Mouse (Mus musculus) midbrain, postnatal 0 days (tissue): ENCODE data around the gene Gucy2d. TPM values are rescaled to one million over a fixed set of nuclear protein-coding genes. Genes with fewer than 3 reads are reported as not detected.

Source experiments
- ATAC-seq: fragments of 200-750 bp; cut with Nextera tagmentation; 2 replicates; pipeline ENCODE4 v1.8.0; 2017; ENCODE audit warnings: moderate number of reproducible peaks, mild to moderate bottlenecking, moderate TSS enrichment, moderate library complexity; ENCODE audit not compliant: low FRiP score
- DNase-seq: peaks from one replicate; pipeline ENCODE4 v3.0.0-alpha.2; 2015; ENCODE audit warnings: low spot score
- H3K27ac ChIP-seq: fragments of 300-500 bp; sonication (generic); 2 replicates; pipeline ENCODE4 v1.5.1; 2014; ENCODE audit warnings: low read depth, mild to moderate bottlenecking, low read length, mixed read lengths
- H3K27me3 ChIP-seq: fragments of 300-500 bp; sonication (generic); 2 replicates; pipeline ENCODE4 v1.6.1; 2014; ENCODE audit warnings: low read length, control low read depth, mixed read lengths; ENCODE audit not compliant: insufficient read depth
- H3K36me3 ChIP-seq: fragments of 300-500 bp; sonication (generic); 2 replicates; pipeline ENCODE4 v1.6.1; 2014; ENCODE audit warnings: low read length, control low read depth, mixed read lengths; ENCODE audit not compliant: insufficient read depth
- H3K4me1 ChIP-seq: fragments of 300-500 bp; sonication (generic); 2 replicates; pipeline ENCODE4 v1.6.1; 2014; ENCODE audit warnings: mild to moderate bottlenecking, control low read depth, antibody characterized with exemption, low read length, mixed read lengths; ENCODE audit not compliant: insufficient read depth
- H3K4me2 ChIP-seq: fragments of 300-500 bp; sonication (generic); 2 replicates; pipeline ENCODE4 v1.6.1; 2014; ENCODE audit warnings: low read depth, mild to moderate bottlenecking, low read length, mixed read lengths; ENCODE audit not compliant: poor library complexity, severe bottlenecking
- H3K4me3 ChIP-seq: fragments of 300-500 bp; sonication (generic); 2 replicates; pipeline ENCODE4 v1.5.1; 2014; ENCODE audit warnings: low read depth, mild to moderate bottlenecking, low read length, moderate library complexity
- H3K9ac ChIP-seq: fragments of 300-500 bp; sonication (generic); replicated peaks from 2 replicates; pipeline ENCODE4 v1.6.1; 2014; ENCODE audit warnings: mild to moderate bottlenecking, low read length, moderate library complexity, mixed read lengths; ENCODE audit not compliant: poor library complexity, severe bottlenecking
- H3K9me3 ChIP-seq: fragments of 300-500 bp; sonication (generic); 2 replicates; pipeline ENCODE4 v1.6.1; 2016; ENCODE audit warnings: low read length, control low read depth
- CTCF ChIP-seq: IDR thresholded peaks from 2 replicates; pipeline ENCODE4 v1.5.1; 2016; ENCODE audit warnings: antibody characterized with exemption, mild to moderate bottlenecking
- WGBS: fragments of 180-500 bp; shearing (Covaris S2); extraction: QIAGEN DNeasy Blood & Tissue Kit; methylation state at CpG from one replicate; pipeline ENCODE4 v1.1.7; 2014; 5-methylcytosine and 5-hydroxymethylcytosine counted together
- polyA plus RNA-seq: library from polyadenylated mRNA; unstranded; fragments of >200 nt; fragmentation: Nextera tagmentation; extraction: Ambion mirVana; gene quantifications from 2 replicates; pipeline ENCODE4 v1.2.1, GENCODE M21; 2015
- total RNA-seq: library from RNA; depleted of rRNA; stranded (reverse); fragments of >200 nt; gene quantifications from 2 replicates; pipeline ENCODE4 v1.2.3, GENCODE M21; 2014

The Gucy2d gene
- total and polyA plus RNA-seq, 2 experiments from 2014 or later, result 0.05 TPM; not detected in 1

- no peak for ATAC-seq
- Histone ChIP-seq H3K4me1 (no peaks in the 10 kb centered on the region), H3K27ac (no peak overlapping the region), H3K36me3 (no peaks in the 10 kb centered on the region), H3K27me3 (no peaks in the 10 kb centered on the region), H3K9ac (no peak overlapping the region), H3K4me2 (no peak overlapping the region), H3K9me3 (no peaks in the 10 kb centered on the region), H3K4me3 (no peak overlapping the region)
- WGBS, result 92% methylated on average over 3 of the region's 3 CpGs
- DNase-seq, result no peak
- TF ChIP-seq CTCF, result no peak
Observed at GRCm38 (mm10) chr7:98429579-98429978, 10.6 kb upstream of the Gucy2d start.

- no peak overlapping the region for H3K27ac ChIP-seq
- WGBS, result 42% methylated on average over 3 of the region's 3 CpGs
- H3K4me3 ChIP-seq, result no peak overlapping the region
- peak; percentile 91 for TF ChIP-seq CTCF
- no peak overlapping the region for H3K9ac ChIP-seq
- H3K36me3 ChIP-seq, result no peaks in the 10 kb centered on the region
- H3K9me3 ChIP-seq, result no peaks in the 10 kb centered on the region
- H3K4me2 ChIP-seq, result no peak overlapping the region
- H3K4me1 ChIP-seq, result no peaks in the 10 kb centered on the region
- H3K27me3 ChIP-seq, result no peaks in the 10 kb centered on the region
- ATAC-seq (no peak), DNase-seq (peak; percentile 80)
Observed at GRCm38 (mm10) chr7:98430785-98431184, 9.4 kb upstream of the Gucy2d start.

GRCm38 (mm10) chr7:98437629-98438028 is 2.6 kb upstream of the Gucy2d start:
- H3K27ac ChIP-seq, result no peak overlapping the region
- no peaks in the 10 kb centered on the region for H3K4me1 ChIP-seq
- H3K27me3 ChIP-seq, result no peaks in the 10 kb centered on the region
- WGBS, result 36% methylated on average over 9 of the region's 9 CpGs
- no peak overlapping the region for H3K4me3 ChIP-seq
- ATAC-seq (no peak), DNase-seq (peak; percentile 50)
- peak; percentile 75 for TF ChIP-seq CTCF
- H3K9ac ChIP-seq, result no peak overlapping the region
- no peak overlapping the region for H3K4me2 ChIP-seq
- no peaks in the 10 kb centered on the region for H3K9me3 ChIP-seq
- no peaks in the 10 kb centered on the region for H3K36me3 ChIP-seq

- 78% methylated on average over 3 of the region's 3 CpGs for WGBS
- Histone ChIP-seq H3K27me3 (no peaks in the 10 kb centered on the region), H3K4me1 (no peaks in the 10 kb centered on the region), H3K4me3 (no peak overlapping the region), H3K4me2 (no peak overlapping the region), H3K9me3 (no peaks in the 10 kb centered on the region), H3K36me3 (no peaks in the 10 kb centered on the region), H3K9ac (no peak overlapping the region), H3K27ac (no peak overlapping the region)
- DNase-seq, result no peak
- no peak for ATAC-seq
- no peak for TF ChIP-seq CTCF
Observed at GRCm38 (mm10) chr7:98446873-98447272, 6.7 kb downstream of the Gucy2d start.

GRCm38 (mm10) chr7:98447585-98448308 is 7.5 kb downstream of the Gucy2d start:
- no peaks in the 10 kb centered on the region for H3K27me3 ChIP-seq
- no peak overlapping the region for H3K9ac ChIP-seq
- H3K4me2 ChIP-seq, result no peak overlapping the region
- no peaks in the 10 kb centered on the region for H3K36me3 ChIP-seq
- 57% methylated on average over 11 of the region's 11 CpGs for WGBS
- H3K4me3 ChIP-seq, result no peak overlapping the region
- H3K9me3 ChIP-seq, result no peaks in the 10 kb centered on the region
- TF ChIP-seq CTCF, result peak; percentile 77
- H3K27ac ChIP-seq, result no peak overlapping the region
- DNase-seq (peak; percentile 81), ATAC-seq (no peak)
- no peaks in the 10 kb centered on the region for H3K4me1 ChIP-seq

GRCm38 (mm10) chr7:98448309-98448630 is 8.1 kb downstream of the Gucy2d start:
- ATAC-seq, result no peak
- Histone ChIP-seq H3K4me2 (no peak overlapping the region), H3K9ac (no peak overlapping the region), H3K36me3 (no peaks in the 10 kb centered on the region), H3K9me3 (no peaks in the 10 kb centered on the region), H3K27ac (no peak overlapping the region), H3K27me3 (no peaks in the 10 kb centered on the region), H3K4me1 (no peaks in the 10 kb centered on the region), H3K4me3 (no peak overlapping the region)
- WGBS, result 93% methylated on average over 5 of the region's 5 CpGs
- no peak for DNase-seq
- TF ChIP-seq CTCF, result no peak
